32 mouse cellular contexts compared by ENCODE assay signal in genomic region chr12:21408789-21409367, GRCm38 (mm10).
"Had no signal": no experiment of that assay in that cellular context is flagged by ENCODE, and none has a peak within 500 bp of the region (broad histone marks: within the 10 kb centered on the region; RNA-seq: fewer than 3 reads in every experiment).

No protein-coding gene starts in this region.

- H3K9me3 ChIP-seq: heart, embryonic 10.5 days; heart, embryonic 12.5 days; heart, embryonic 13.5 days; heart, embryonic 15.5 days; hindbrain, embryonic 15.5 days had no signal

- H3K4me3 ChIP-seq: heart, embryonic 10.5 days; heart, embryonic 12.5 days; heart, embryonic 13.5 days; heart, embryonic 15.5 days; hindbrain, embryonic 10.5 days; hindbrain, embryonic 12.5 days; hindbrain, embryonic 13.5 days; hindbrain, embryonic 15.5 days; kidney, embryonic 15.5 days; layer of hippocampus, adult 2 months; left cerebral cortex, adult 2 months had no signal

- H3K9ac ChIP-seq: heart, embryonic 12.5 days; heart, embryonic 13.5 days; heart, embryonic 15.5 days; hindbrain, embryonic 12.5 days; hindbrain, embryonic 13.5 days; hindbrain, embryonic 14.5 days; hindbrain, embryonic 15.5 days; kidney, embryonic 15.5 days had no signal

- H3K4me1 ChIP-seq: heart, embryonic 10.5 days; hindbrain, embryonic 10.5 days; hindbrain, embryonic 12.5 days; hindbrain, embryonic 13.5 days; kidney, embryonic 15.5 days had no signal

- H3K4me2 ChIP-seq: heart, embryonic 11.5 days; heart, embryonic 12.5 days; heart, embryonic 13.5 days; heart, embryonic 15.5 days; hindbrain, embryonic 12.5 days; hindbrain, embryonic 13.5 days; hindbrain, embryonic 14.5 days; hindbrain, embryonic 15.5 days; kidney, embryonic 15.5 days had no signal

- H3K27me3 ChIP-seq: heart, embryonic 12.5 days; heart, embryonic 13.5 days; heart, embryonic 15.5 days; hindbrain, embryonic 12.5 days; hindbrain, embryonic 13.5 days; hindbrain, embryonic 15.5 days; kidney, embryonic 15.5 days had no signal

- DNase-seq: heart, postnatal 10 days; heart, postnatal 14 days; heart, postnatal 36 days; heart, postnatal 4 days; kidney, adult 11 months; kidney, adult 18-20 months; kidney, adult 2 months; kidney, adult 8-10 months; kidney, adult 9 months; kidney, postnatal 10 days; kidney, postnatal 14 days; kidney, postnatal 25 days; kidney, postnatal 36 days; kidney, postnatal 4 days; layer of hippocampus, adult 9-11 months; layer of hippocampus, postnatal 36 days had no signal

- ATAC-seq: hindbrain, embryonic 16.5 days; hindbrain, postnatal 0 days had no signal

- H3K27ac ChIP-seq: heart, embryonic 10.5 days; heart, embryonic 13.5 days; heart, embryonic 15.5 days; hindbrain, embryonic 10.5 days; hindbrain, embryonic 12.5 days; hindbrain, embryonic 13.5 days; hindbrain, embryonic 14.5 days; hindbrain, embryonic 15.5 days; hindbrain, postnatal 0 days; kidney, embryonic 15.5 days; kidney, postnatal 0 days; layer of hippocampus, adult 2 months; left cerebral cortex, adult 2 months had no signal
